Mouse (Mus musculus) small intestine, adult 2 months (tissue): ENCODE measurements around the gene Cfap73.

ENCODE experiments used
- CTCF ChIP-seq: fragments of 200-500 bp; IDR thresholded peaks from 2 replicates; pipeline ENCODE4 v1.5.1; 2012; ENCODE audit warnings: low read depth, mild to moderate bottlenecking, control low read depth, inconsistent platforms, low read length, moderate library complexity, mixed read lengths; ENCODE audit not compliant: insufficient replicate concordance, insufficient read length; ENCODE audit errors: extremely low read depth
- POLR2A ChIP-seq: fragments of 200-500 bp; IDR thresholded peaks from 2 replicates; pipeline ENCODE4 v1.6.1; 2012; ENCODE audit warnings: low read depth, mild to moderate bottlenecking, control low read depth, inconsistent platforms, low read length, moderate library complexity

- TF ChIP-seq CTCF = no peak
- TF ChIP-seq POLR2A = no peak
Measured at GRCm38 (mm10) chr5:120627515-120628300, 6.3 kb downstream of the Cfap73 start.
